Comparison of ENCODE assay signal across 16 mouse cellular contexts in the genomic region with DNA sequence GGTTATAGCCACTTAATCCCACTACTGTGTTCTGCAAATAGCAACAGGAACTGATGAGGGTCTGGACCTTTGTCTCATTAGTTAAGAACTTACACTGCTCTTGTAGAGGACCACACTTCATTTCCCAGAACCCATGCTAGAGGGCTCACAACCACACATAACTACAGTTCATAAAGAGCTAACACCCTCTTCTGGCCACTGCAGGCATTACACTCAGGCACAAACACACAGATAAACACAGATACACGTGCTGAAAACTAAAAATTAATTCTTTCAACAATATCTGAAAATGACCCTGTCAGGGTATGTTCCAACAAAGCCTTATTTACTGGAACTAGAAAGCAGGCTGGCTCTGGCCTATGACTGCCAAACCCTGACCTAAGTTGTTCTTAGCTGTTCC.
"Had no signal": no experiment of that assay in that cellular context is flagged by ENCODE, and none has a peak within 500 bp of the region (broad histone marks: within the 10 kb centered on the region; RNA-seq: fewer than 3 reads in every experiment).

No protein-coding gene starts in this region.

- H3K4me3 ChIP-seq: kidney, embryonic 15.5 days; limb, embryonic 13.5 days; liver, embryonic 15.5 days; megakaryocyte, embryonic 14.5 days; midbrain, embryonic 12.5 days; neural tube, embryonic 12.5 days had no signal

- H3K9me3 ChIP-seq: kidney, embryonic 15.5 days; limb, embryonic 13.5 days; neural tube, embryonic 12.5 days had no signal

- H3K9ac ChIP-seq: kidney, embryonic 15.5 days; limb, embryonic 13.5 days; liver, embryonic 15.5 days; midbrain, embryonic 12.5 days; neural tube, embryonic 12.5 days had no signal

- H3K4me1 ChIP-seq: kidney, embryonic 15.5 days; liver, embryonic 15.5 days; megakaryocyte, embryonic 14.5 days had no signal

- H3K27ac ChIP-seq: kidney, embryonic 15.5 days; limb, embryonic 13.5 days; liver, embryonic 15.5 days; macrophage; neural tube, embryonic 12.5 days had no signal

- DNase-seq: kidney, adult 2 months; kidney, postnatal 14 days; layer of hippocampus, postnatal 36 days; left cerebral cortex, postnatal 4 days; retina, postnatal 1 day; right cerebral cortex, postnatal 4 days; spleen, adult 18-20 months; thymus, adult 2 months; thymus, postnatal 25 days had no signal

- H3K27me3 ChIP-seq: kidney, embryonic 15.5 days; limb, embryonic 13.5 days; liver, embryonic 15.5 days; megakaryocyte, embryonic 14.5 days; midbrain, embryonic 12.5 days; neural tube, embryonic 12.5 days had no signal

- H3K36me3 ChIP-seq: kidney, embryonic 15.5 days; limb, embryonic 13.5 days; liver, embryonic 15.5 days; midbrain, embryonic 12.5 days; neural tube, embryonic 12.5 days had no signal

- H3K4me2 ChIP-seq: kidney, embryonic 15.5 days; limb, embryonic 13.5 days; liver, embryonic 15.5 days; midbrain, embryonic 12.5 days; neural tube, embryonic 12.5 days had no signal
